Comparison of ENCODE assay signal across 26 mouse cellular contexts in the genomic region with DNA sequence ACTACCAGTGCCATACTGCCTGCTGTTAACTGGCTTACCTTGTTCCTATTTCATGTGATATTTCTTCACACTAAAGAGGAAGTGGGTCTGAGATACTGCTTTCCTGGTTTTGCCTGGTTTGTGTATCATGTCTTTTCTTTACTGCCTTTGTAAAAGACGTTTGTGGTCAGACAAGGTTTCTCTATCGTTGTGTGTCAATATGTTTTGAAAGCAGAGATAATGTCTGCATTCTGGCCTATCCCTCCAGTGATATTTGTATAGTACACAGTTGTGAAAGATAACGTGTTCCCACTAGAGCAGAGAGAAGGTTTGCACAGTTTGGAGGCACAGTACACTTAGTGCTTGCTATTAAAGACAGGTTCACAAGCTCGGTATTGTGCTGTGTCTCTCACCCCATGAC. TPM values are rescaled to one million over a fixed set of nuclear protein-coding genes. Genes with fewer than 3 reads are reported as not detected.
DNase-seq lines count a peak whose midpoint lies in the region; ATAC-seq and TF ChIP-seq lines count a peak whose summit lies in the region.
"Had no signal": no experiment of that assay in that cellular context is flagged by ENCODE, and none has a peak within 500 bp of the region (broad histone marks: within the 10 kb centered on the region; RNA-seq: fewer than 3 reads in every experiment).

No protein-coding gene starts in this region.

- no peaks in the 10 kb centered on the region for H3K27me3 ChIP-seq in MEL (ENCODE audit: control insufficient read depth in 1 of 2, insufficient read depth in 2 of 2, low read length in 2 of 2)
- H3K27me3 ChIP-seq in intestine, embryonic 15.5 days (replicated peaks), result no peaks in the 10 kb centered on the region
- H3K27me3 ChIP-seq in liver, embryonic 16.5 days (ENCODE audit: control insufficient read depth, insufficient read depth, low read depth, low read length), result no peaks in the 10 kb centered on the region
- H3K27me3 ChIP-seq in stomach, embryonic 15.5 days (replicated peaks), result no peaks in the 10 kb centered on the region
- H3K27me3 ChIP-seq in embryonic facial prominence, embryonic 10.5 days (replicated peaks; ENCODE audit: low read depth, poor library complexity, severe bottlenecking), result no peaks in the 10 kb centered on the region
- H3K27me3 ChIP-seq: forebrain, embryonic 13.5 days; neural tube, embryonic 13.5 days had no signal

- H3K27ac ChIP-seq in MEL (ENCODE audit: control insufficient read depth, low read depth, low read length), result peak overlapping the region; percentile 69; the same call in 1 of the 2 replicates
- no peak overlapping the region for H3K27ac ChIP-seq in intestine, embryonic 15.5 days
- H3K27ac ChIP-seq in liver, embryonic 16.5 days (ENCODE audit: low read length), result no peak overlapping the region
- H3K27ac ChIP-seq in stomach, embryonic 15.5 days, result 0 out of 2 replicates have a peak overlapping the region, but pooled peaks have one; percentile 28
- no peak overlapping the region for H3K27ac ChIP-seq in embryonic facial prominence, embryonic 10.5 days (replicated peaks)
- H3K27ac ChIP-seq: forebrain, embryonic 13.5 days; hindbrain, embryonic 10.5 days; neural tube, embryonic 13.5 days had no signal

- no peak overlapping the region for H3K9ac ChIP-seq in MEL (ENCODE audit: control insufficient read depth, low read depth, low read length, poor library complexity, severe bottlenecking)
- no peak overlapping the region for H3K9ac ChIP-seq in intestine, embryonic 15.5 days
- H3K9ac ChIP-seq in liver, embryonic 16.5 days (ENCODE audit: low read depth, low read length), result no peak overlapping the region
- H3K9ac ChIP-seq in stomach, embryonic 15.5 days, result no peak overlapping the region
- H3K9ac ChIP-seq: forebrain, embryonic 13.5 days; neural tube, embryonic 13.5 days had no signal

- 52% methylated on average over 4 of the region's 4 CpGs for whole genome bisulfite sequencing in intestine, embryonic 15.5 days
- WGBS in liver, embryonic 16.5 days (ENCODE audit: insufficient replicate concordance), result 3% methylated on average over 4 of the region's 4 CpGs
- 44% methylated on average over 4 of the region's 4 CpGs for WGBS in stomach, embryonic 15.5 days
- WGBS in embryonic facial prominence, embryonic 10.5 days, result 84% methylated on average over 4 of the region's 4 CpGs

- peak; percentile 78 for DNase-seq in MEL (ENCODE audit: low read depth, low spot score)
- no peak for DNase-seq in left cerebral cortex, postnatal 10 days (ENCODE audit: extremely low spot score in 1 of 2, low spot score in 2 of 2)
- no peak for DNase-seq in urinary bladder, postnatal 10 days (ENCODE audit: low spot score)
- DNase-seq in embryonic facial prominence, embryonic 10.5 days (ENCODE audit: low spot score), result no peak
- no peak for DNase-seq in right cerebral cortex, postnatal 4 days
- DNase-seq: adrenal gland, postnatal 36 days; cerebellum, adult 18-20 months; cerebellum, postnatal 36 days; gastrocnemius, postnatal 25 days; kidney, adult 9 months; kidney, postnatal 36 days; lung, adult 2 months; spleen, adult 18-20 months had no signal

- TF ChIP-seq POLR2A in MEL (IDR thresholded peaks at IDR 0.05; ENCODE audit: control insufficient read depth in 1 of 2, insufficient read depth in 1 of 2, low read depth in 1 of 2, low read length in 2 of 2, poor library complexity in 1 of 2), result no peak

- peaks cover 0 to 8% of the 10 kb centered on the region in 2 experiments; a peak in 2 of 4 replicates for H3K36me3 ChIP-seq in MEL (ENCODE audit: control insufficient read depth in 1 of 2, insufficient read depth in 2 of 2, low read length in 2 of 2)
- no peaks in the 10 kb centered on the region for H3K36me3 ChIP-seq in intestine, embryonic 15.5 days
- H3K36me3 ChIP-seq in liver, embryonic 16.5 days (ENCODE audit: control insufficient read depth, insufficient read depth), result no peaks in the 10 kb centered on the region
- no peaks in the 10 kb centered on the region for H3K36me3 ChIP-seq in stomach, embryonic 15.5 days
- H3K36me3 ChIP-seq in embryonic facial prominence, embryonic 10.5 days (replicated peaks), result no peaks in the 10 kb centered on the region
- H3K36me3 ChIP-seq: hindbrain, embryonic 10.5 days; neural tube, embryonic 13.5 days had no signal

- TF ChIP-seq CTCF in MEL (IDR thresholded peaks at IDR 0.05 in 2 of 3, conservative IDR thresholded peaks at IDR 0.05 in 1 of 3; ENCODE audit: control insufficient read depth in 1 of 3, insufficient read depth in 1 of 3, low read depth in 2 of 3, low read length in 3 of 3, poor library complexity in 1 of 3, severe bottlenecking in 1 of 3), result no peak

- no peaks in the 10 kb centered on the region for H3K9me3 ChIP-seq in MEL (replicated peaks; ENCODE audit: insufficient read depth, low read length)
- no peaks in the 10 kb centered on the region for H3K9me3 ChIP-seq in intestine, embryonic 15.5 days
- H3K9me3 ChIP-seq in liver, embryonic 16.5 days (replicated peaks; ENCODE audit: control insufficient read depth, low read length), result no peaks in the 10 kb centered on the region
- H3K9me3 ChIP-seq in stomach, embryonic 15.5 days, result no peaks in the 10 kb centered on the region
- H3K9me3 ChIP-seq in embryonic facial prominence, embryonic 10.5 days, result no peaks in the 10 kb centered on the region
- H3K9me3 ChIP-seq: forebrain, embryonic 13.5 days; hindbrain, embryonic 10.5 days; neural tube, embryonic 13.5 days had no signal

- intact Hi-C loops in left cerebral cortex, postnatal 10 days (cut with DNase I), result no loop called here

- TF ChIP-seq EP300 in MEL (IDR thresholded peaks at IDR 0.05; ENCODE audit: low read depth in 1 of 2, low read length in 2 of 2), result peak; percentile 93 to 96

- H3K4me1 ChIP-seq in MEL (ENCODE audit: control insufficient read depth in 1 of 2, insufficient read depth in 2 of 2, low read length in 2 of 2), result peaks cover 0 to 6% of the 10 kb centered on the region in 2 experiments; a peak in 3 of 4 replicates
- H3K4me1 ChIP-seq in intestine, embryonic 15.5 days (replicated peaks), result no peaks in the 10 kb centered on the region
- H3K4me1 ChIP-seq in liver, embryonic 16.5 days (ENCODE audit: control insufficient read depth, low read depth, low read length), result peaks cover 8% of the 10 kb centered on the region
- no peaks in the 10 kb centered on the region for H3K4me1 ChIP-seq in stomach, embryonic 15.5 days
- no peaks in the 10 kb centered on the region for H3K4me1 ChIP-seq in embryonic facial prominence, embryonic 10.5 days
- H3K4me1 ChIP-seq: forebrain, embryonic 13.5 days; hindbrain, embryonic 10.5 days; neural tube, embryonic 13.5 days had no signal

- no peak for TF ChIP-seq RAD21 in MEL (IDR thresholded peaks at IDR 0.05; ENCODE audit: low read depth, low read length)

- no peaks in the 10 kb centered on the region for H3K79me2 ChIP-seq in MEL (ENCODE audit: control insufficient read depth, insufficient read depth, low read length, poor library complexity)

- H3K4me2 ChIP-seq in intestine, embryonic 15.5 days (replicated peaks), result no peak overlapping the region
- no peak overlapping the region for H3K4me2 ChIP-seq in liver, embryonic 16.5 days (ENCODE audit: low read depth, low read length)
- no peak overlapping the region for H3K4me2 ChIP-seq in stomach, embryonic 15.5 days
- H3K4me2 ChIP-seq: forebrain, embryonic 13.5 days; midbrain, embryonic 11.5 days; neural tube, embryonic 13.5 days had no signal

- ATAC-seq in intestine, embryonic 15.5 days, result peak; percentile 77
- ATAC-seq in liver, embryonic 16.5 days (ENCODE audit: low read depth), result peak; percentile 89
- ATAC-seq in stomach, embryonic 15.5 days (ENCODE audit: insufficient read depth, low FRiP score, low read depth), result peak; percentile 96
- ATAC-seq: forebrain, embryonic 13.5 days had no signal

- H3K4me3 ChIP-seq in MEL (ENCODE audit: control insufficient read depth in 1 of 2, insufficient read depth in 1 of 2, low read depth in 2 of 2, low read length in 2 of 2), result no peak overlapping the region
- H3K4me3 ChIP-seq in intestine, embryonic 15.5 days (replicated peaks), result no peak overlapping the region
- no peak overlapping the region for H3K4me3 ChIP-seq in liver, embryonic 16.5 days (ENCODE audit: low read depth, low read length)
- H3K4me3 ChIP-seq in stomach, embryonic 15.5 days (replicated peaks), result no peak overlapping the region
- H3K4me3 ChIP-seq in embryonic facial prominence, embryonic 10.5 days, result no peak overlapping the region
- H3K4me3 ChIP-seq: forebrain, embryonic 13.5 days; hindbrain, embryonic 10.5 days; neural tube, embryonic 13.5 days had no signal

TF ChIP-seq in MEL, 35 proteins besides CTCF, POLR2A, EP300 and RAD21 (continues in another document):
- no peak for TF ChIP-seq MAX (IDR thresholded peaks at IDR 0.05; ENCODE audit: low read length)
- TF ChIP-seq RCOR1 (IDR thresholded peaks at IDR 0.05; ENCODE audit: low read depth, low read length), result peak; percentile 94
- TF ChIP-seq GATA1 (IDR thresholded peaks at IDR 0.05; ENCODE audit: low read depth, low read length), result peak; percentile 95
- no peak for TF ChIP-seq MAZ (IDR thresholded peaks at IDR 0.05; ENCODE audit: low read depth, low read length)
- TF ChIP-seq MYB (IDR thresholded peaks at IDR 0.05; ENCODE audit: low read depth, low read length), result peak; percentile 88
- no peak; the same call in 1 of the 2 replicates for TF ChIP-seq BHLHE40 (IDR thresholded peaks at IDR 0.05; ENCODE audit: borderline replicate concordance, low read depth, low read length)
- no peak for TF ChIP-seq CHD1 (IDR thresholded peaks at IDR 0.05; ENCODE audit: low read depth, low read length)
- TF ChIP-seq JUND (IDR thresholded peaks at IDR 0.05; ENCODE audit: low read depth, low read length), result no peak
- TF ChIP-seq USF1 (IDR thresholded peaks at IDR 0.05; ENCODE audit: low read depth, low read length), result no peak
- no peak for TF ChIP-seq SMC3 (IDR thresholded peaks at IDR 0.05; ENCODE audit: low read depth, low read length)
- TF ChIP-seq POLR2AphosphoS5 (IDR thresholded peaks at IDR 0.05; ENCODE audit: borderline replicate concordance, low read depth, low read length), result no peak
- no peak for TF ChIP-seq ZMIZ1 (IDR thresholded peaks at IDR 0.05; ENCODE audit: low read depth, low read length)
- TF ChIP-seq SIN3A (IDR thresholded peaks at IDR 0.05; ENCODE audit: low read length), result peak; percentile 59
- TF ChIP-seq KAT2A (conservative IDR thresholded peaks at IDR 0.05; ENCODE audit: low read depth, low read length), result no peak
- TF ChIP-seq MAFK (IDR thresholded peaks at IDR 0.05; ENCODE audit: borderline replicate concordance, low read depth, low read length), result peak; percentile 52; the same call in 1 of the 2 replicates

RNA-seq across cellular contexts. Expression of a gene that starts 58.0 kb away (rescaled TPM):
- total RNA-seq in MEL (2012; rRNA removed), result not detected in 2 replicates
- polyA plus RNA-seq in MEL (2012; ENCODE audit: insufficient read depth in 1 of 2, insufficient read length in 2 of 2, low read depth in 1 of 2, low replicate concordance in 2 of 2, missing spikeins in 1 of 2), result not detected
- polyA plus RNA-seq in intestine, embryonic 15.5 days (2015; fragmentation: Nextera tagmentation; extraction: Ambion mirVana), result not detected in 2 replicates
- polyA plus RNA-seq in liver, embryonic 16.5 days (2015; fragmentation: Nextera tagmentation; extraction: Ambion mirVana), result not detected in 2 replicates
- not detected in 2 replicates for polyA plus RNA-seq in stomach, embryonic 15.5 days (2015; fragmentation: Nextera tagmentation; extraction: Ambion mirVana)
- total RNA-seq in left cerebral cortex, postnatal 10 days (2021), result not detected
- not detected in 2 replicates for polyA plus RNA-seq in embryonic facial prominence, embryonic 10.5 days (2016; fragmentation: Nextera tagmentation; extraction: Ambion mirVana)
- total RNA-seq: adrenal gland, postnatal 36 days; gastrocnemius, postnatal 25 days; heart, adult 8-10 months; left cerebral cortex, adult 18-20 months had no signal
- polyA plus RNA-seq: C2C12; forebrain, embryonic 13.5 days; heart, embryonic 16.5 days; hindbrain, embryonic 10.5 days; limb, embryonic 11.5 days; lung, adult 2 months; midbrain, embryonic 11.5 days; neural tube, embryonic 13.5 days; thymus, postnatal 0 days had no signal

Comparison
In these comparisons a context has a peak if more than half of its experiments do, and no peak if none do; other contexts are left out.
1. H3K27ac ChIP-seq: peak in MEL (single experiment) and stomach, embryonic 15.5 days (single experiment); none in intestine, embryonic 15.5 days (single experiment), liver, embryonic 16.5 days (single experiment) and embryonic facial prominence, embryonic 10.5 days (single experiment).
2. Peak in every context shown above with its lines, with median percentiles within 50 percentile points of each other: ATAC-seq.